Mouse (Mus musculus) heart, embryonic 14.5 days (tissue): ENCODE measurements at regions not wholly inside any gene's neighbourhood (a gene's known extent, or its start where the extent isn't known, plus 50 kb on each side); places are given as distances from the start of the nearest gene placed in this dataset.

Experiments used
- ATAC-seq: fragments of 200-750 bp; cut with Nextera tagmentation; 2 replicates; pipeline ENCODE4 v1.8.0; 2017; ENCODE audit warnings: low read depth, moderate TSS enrichment; ENCODE audit not compliant: insufficient number of reproducible peaks, insufficient read depth, low FRiP score
- H3K27ac ChIP-seq, 2 experiments: fragments of 200-500 bp in 1 of 2; fragments of 300-500 bp in 1 of 2; sonication (generic) in 1 of 2; replicated peaks in 1 of 2; 2 replicates each; pipeline ENCODE4 v1.5.1; 2012 to 2014; ENCODE audit warnings: low read depth in 2 of 2, low read length in 2 of 2, control low read depth in 1 of 2, mild to moderate bottlenecking in 1 of 2, mixed read lengths in 1 of 2; ENCODE audit not compliant: control insufficient read depth in 1 of 2, insufficient read depth in 1 of 2
- H3K27me3 ChIP-seq: fragments of 300-500 bp; sonication (generic); 2 replicates; pipeline ENCODE4 v1.6.1; 2014; ENCODE audit warnings: mild to moderate bottlenecking, low read length, control low read depth; ENCODE audit not compliant: control insufficient read depth, insufficient read depth
- H3K36me3 ChIP-seq: fragments of 300-500 bp; sonication (generic); 2 replicates; pipeline ENCODE4 v1.6.1; 2014; ENCODE audit warnings: mild to moderate bottlenecking, control low read depth, low read length, mixed read lengths; ENCODE audit not compliant: control insufficient read depth, insufficient read depth
- H3K4me1 ChIP-seq, 2 experiments: fragments of 200-500 bp in 1 of 2; fragments of 300-500 bp in 1 of 2; sonication (generic) in 1 of 2; 2 replicates each; pipeline ENCODE4 v1.6.1; 2012 to 2014; ENCODE audit warnings: low read length in 2 of 2, control low read depth in 1 of 2, mixed read lengths in 1 of 2; ENCODE audit not compliant: control insufficient read depth in 2 of 2, insufficient read depth in 2 of 2
- H3K4me2 ChIP-seq: fragments of 300-500 bp; sonication (generic); 2 replicates; pipeline ENCODE4 v1.6.1; 2014; ENCODE audit warnings: mild to moderate bottlenecking, low read length
- H3K4me3 ChIP-seq, 2 experiments: fragments of 200-500 bp in 1 of 2; fragments of 300-500 bp in 1 of 2; sonication (generic) in 1 of 2; 2 replicates each; pipeline ENCODE4 v1.5.1; 2012 to 2014; ENCODE audit warnings: low read length in 2 of 2, mild to moderate bottlenecking in 2 of 2, control low read depth in 1 of 2, low read depth in 1 of 2, moderate library complexity in 1 of 2; ENCODE audit not compliant: control insufficient read depth in 1 of 2, insufficient read depth in 1 of 2
- H3K9ac ChIP-seq: fragments of 300-500 bp; sonication (generic); 2 replicates; pipeline ENCODE4 v1.6.1; 2014; ENCODE audit warnings: mild to moderate bottlenecking, low read length
- H3K9me3 ChIP-seq: fragments of 300-500 bp; sonication (generic); 2 replicates; pipeline ENCODE4 v1.6.1; 2016; ENCODE audit warnings: low read length, control low read depth; ENCODE audit not compliant: control insufficient read depth
- WGBS: fragments of 180-500 bp; shearing (Covaris S2); extraction: QIAGEN DNeasy Blood & Tissue Kit; methylation state at CpG from one replicate; pipeline ENCODE4 v1.1.7; 2014; 5-methylcytosine and 5-hydroxymethylcytosine counted together

- ATAC-seq = no peak
- Histone ChIP-seq H3K27ac (no peak overlapping the region), H3K4me2 (no peak overlapping the region), H3K4me3 (no peak overlapping the region), H3K4me1 (peaks cover 5 to 6% of the 10 kb centered on the region in 2 experiments; a peak in 3 of 4 replicates), H3K27me3 (no peaks in the 10 kb centered on the region), H3K9me3 (no peaks in the 10 kb centered on the region), H3K9ac (no peak overlapping the region), H3K36me3 (no peaks in the 10 kb centered on the region)
- 88% methylated on average over 7 of the region's 7 CpGs for WGBS
Observed at GRCm38 (mm10) chr15:62284606-62285531, 1362.1 kb upstream of the A1bg start.

GRCm38 (mm10) chr15:62283661-62284429 lies 1361.0 kb upstream of the A1bg start:
- no peak for ATAC-seq
- Histone ChIP-seq H3K27ac (no peak overlapping the region), H3K4me2 (no peak overlapping the region), H3K4me3 (no peak overlapping the region), H3K27me3 (no peaks in the 10 kb centered on the region), H3K36me3 (no peaks in the 10 kb centered on the region), H3K4me1 (peaks cover 5 to 6% of the 10 kb centered on the region in 2 experiments; a peak in 3 of 4 replicates), H3K9me3 (no peaks in the 10 kb centered on the region), H3K9ac (no peak overlapping the region)
- 68% methylated on average over 6 of the region's 6 CpGs for WGBS

DNA sequence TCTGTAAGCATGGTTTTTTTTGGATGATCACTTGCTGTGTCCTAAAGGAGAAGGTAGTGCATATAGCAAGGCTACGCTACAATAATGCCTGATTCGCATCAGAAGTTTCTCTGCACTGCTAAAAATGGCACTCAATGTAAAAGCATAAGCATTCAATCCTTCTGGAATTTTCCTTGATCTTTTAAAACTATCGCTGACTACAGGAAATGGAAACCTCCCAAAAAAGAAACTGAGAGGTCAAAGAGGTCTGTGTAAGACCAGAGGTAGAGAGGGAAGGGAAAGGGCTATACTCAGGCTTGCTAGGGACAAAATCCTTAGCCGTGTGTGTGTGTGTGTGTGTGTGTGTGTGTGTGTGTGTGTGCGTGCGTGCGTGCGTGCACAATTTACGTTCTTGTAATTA lies 1359.8 kb upstream of the A1bg start:
- Histone ChIP-seq H3K9me3 (no peaks in the 10 kb centered on the region), H3K4me2 (no peak overlapping the region), H3K4me1 (peaks cover 5 to 6% of the 10 kb centered on the region in 2 experiments; a peak in 3 of 4 replicates), H3K36me3 (no peaks in the 10 kb centered on the region), H3K27me3 (no peaks in the 10 kb centered on the region), H3K27ac (no peak overlapping the region; a peak in 1 of 4 replicates), H3K9ac (no peak overlapping the region), H3K4me3 (no peak overlapping the region)
- 74% methylated on average over 9 of the region's 9 CpGs for WGBS
- ATAC-seq = no peak

GRCm38 (mm10) chr15:62282116-62282515 lies 1359.3 kb upstream of the A1bg start:
- Histone ChIP-seq H3K36me3 (no peaks in the 10 kb centered on the region), H3K4me2 (no peak overlapping the region), H3K9ac (no peak overlapping the region), H3K27me3 (no peaks in the 10 kb centered on the region), H3K9me3 (no peaks in the 10 kb centered on the region), H3K4me3 (no peak overlapping the region), H3K4me1 (peaks cover 2 to 6% of the 10 kb centered on the region in 2 experiments; a peak in 2 of 4 replicates), H3K27ac (no peak overlapping the region)
- no peak for ATAC-seq
- 69% methylated on average over 1 of the region's 1 CpGs for WGBS

DNA sequence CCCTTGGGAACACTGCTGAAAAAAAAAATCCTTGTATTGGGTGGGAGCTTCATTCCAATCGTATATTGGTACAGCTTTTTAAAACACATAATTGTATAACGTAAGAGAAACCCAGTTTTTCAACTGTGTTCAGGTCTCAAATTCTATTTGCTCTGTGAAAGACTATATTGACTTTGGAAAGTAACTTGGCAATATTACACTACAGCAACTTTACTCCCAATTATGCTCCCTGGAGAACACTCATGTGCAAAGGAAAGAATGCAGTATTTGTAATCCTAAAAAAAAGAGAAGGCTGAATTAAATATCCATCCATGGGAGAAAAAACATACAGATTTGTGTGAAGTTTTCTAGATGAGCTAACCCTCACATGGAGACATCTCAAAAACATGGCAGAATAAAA lies 1356.7 kb upstream of the A1bg start:
- H3K9ac ChIP-seq = no peak overlapping the region
- no peaks in the 10 kb centered on the region for H3K27me3 ChIP-seq
- peaks cover 2 to 6% of the 10 kb centered on the region in 2 experiments; a peak in 2 of 4 replicates for H3K4me1 ChIP-seq
- no peak for ATAC-seq
- no peaks in the 10 kb centered on the region for H3K9me3 ChIP-seq
- H3K27ac ChIP-seq = no peak overlapping the region
- WGBS = 86% methylated on average over 2 of the region's 2 CpGs
- H3K36me3 ChIP-seq = no peaks in the 10 kb centered on the region
- H3K4me2 ChIP-seq = no peak overlapping the region
- no peak overlapping the region for H3K4me3 ChIP-seq

GRCm38 (mm10) chr15:62274818-62275217 lies 1352.0 kb upstream of the A1bg start:
- no peaks in the 10 kb centered on the region for H3K36me3 ChIP-seq
- no peak overlapping the region for H3K9ac ChIP-seq
- H3K27ac ChIP-seq = no peak overlapping the region
- ATAC-seq = no peak
- no peak overlapping the region for H3K4me3 ChIP-seq
- 90% methylated on average over 1 of the region's 1 CpGs for WGBS
- no peaks in the 10 kb centered on the region for H3K9me3 ChIP-seq
- no peaks in the 10 kb centered on the region for H3K4me1 ChIP-seq
- H3K27me3 ChIP-seq = no peaks in the 10 kb centered on the region
- no peak overlapping the region for H3K4me2 ChIP-seq

DNA sequence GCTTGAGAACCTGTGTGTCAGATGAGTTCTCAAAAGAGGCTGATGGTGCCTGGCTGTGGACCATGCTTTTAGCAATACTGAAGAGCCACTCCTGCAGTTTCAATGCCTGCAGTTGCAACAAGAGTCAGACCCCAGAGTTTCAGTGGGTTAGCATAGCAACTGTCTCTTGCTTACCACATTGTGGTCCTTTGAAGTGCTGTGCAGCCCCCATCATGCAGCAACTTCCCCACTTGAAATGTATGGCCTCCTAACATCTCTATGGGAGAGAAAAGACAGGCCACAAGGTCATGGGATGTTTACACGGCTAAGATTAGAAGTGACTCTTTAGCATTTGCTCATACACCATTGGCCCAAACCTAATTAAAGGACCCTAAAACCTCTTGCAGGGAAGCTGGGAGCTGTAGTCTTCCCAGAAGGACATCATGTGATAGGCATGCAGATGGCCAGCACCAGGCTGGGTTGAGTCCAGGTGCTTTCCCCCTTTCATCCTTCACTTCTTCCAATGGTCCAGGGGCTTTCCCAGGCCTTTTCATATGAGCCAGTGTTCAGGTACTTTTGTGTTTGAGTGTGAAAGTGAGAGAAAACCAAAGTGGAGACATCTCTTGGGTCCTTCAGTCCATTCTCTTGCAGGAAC lies 1351.2 kb upstream of the A1bg start:
- Histone ChIP-seq H3K4me3 (no peak overlapping the region), H3K27ac (no peak overlapping the region), H3K9ac (no peak overlapping the region), H3K4me1 (no peaks in the 10 kb centered on the region), H3K27me3 (no peaks in the 10 kb centered on the region), H3K4me2 (no peak overlapping the region), H3K9me3 (no peaks in the 10 kb centered on the region), H3K36me3 (no peaks in the 10 kb centered on the region)
- no peak; the same call in 1 of the 2 replicates for ATAC-seq
- 75% methylated on average over 1 of the region's 1 CpGs for WGBS
